Mouse (Mus musculus): ENCODE measurements around the gene Thsd4.

Gene Thsd4

DNA sequence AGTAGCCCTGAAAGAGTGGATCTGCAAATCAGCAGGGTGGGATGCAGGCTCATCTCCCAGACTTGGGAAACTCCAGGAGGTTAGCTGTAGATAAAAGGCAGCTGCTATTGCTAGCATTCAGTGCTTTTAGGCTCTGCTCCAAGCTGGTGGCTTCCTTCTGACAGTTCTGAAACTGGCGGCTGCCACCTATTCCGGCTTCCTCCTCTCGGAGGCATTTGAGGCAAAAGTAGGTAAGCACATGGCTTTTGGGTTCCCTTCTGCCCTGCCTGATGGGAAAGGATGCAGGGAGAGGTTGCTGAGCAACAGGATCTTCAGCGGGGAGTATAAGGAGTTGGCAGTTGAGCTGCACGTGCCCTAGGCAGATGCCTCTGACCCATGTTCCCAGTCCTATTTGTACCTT is 65.2 kb downstream of the Thsd4 start:
- DNase-seq (ENCODE audit: low spot score) = no peak

DNA sequence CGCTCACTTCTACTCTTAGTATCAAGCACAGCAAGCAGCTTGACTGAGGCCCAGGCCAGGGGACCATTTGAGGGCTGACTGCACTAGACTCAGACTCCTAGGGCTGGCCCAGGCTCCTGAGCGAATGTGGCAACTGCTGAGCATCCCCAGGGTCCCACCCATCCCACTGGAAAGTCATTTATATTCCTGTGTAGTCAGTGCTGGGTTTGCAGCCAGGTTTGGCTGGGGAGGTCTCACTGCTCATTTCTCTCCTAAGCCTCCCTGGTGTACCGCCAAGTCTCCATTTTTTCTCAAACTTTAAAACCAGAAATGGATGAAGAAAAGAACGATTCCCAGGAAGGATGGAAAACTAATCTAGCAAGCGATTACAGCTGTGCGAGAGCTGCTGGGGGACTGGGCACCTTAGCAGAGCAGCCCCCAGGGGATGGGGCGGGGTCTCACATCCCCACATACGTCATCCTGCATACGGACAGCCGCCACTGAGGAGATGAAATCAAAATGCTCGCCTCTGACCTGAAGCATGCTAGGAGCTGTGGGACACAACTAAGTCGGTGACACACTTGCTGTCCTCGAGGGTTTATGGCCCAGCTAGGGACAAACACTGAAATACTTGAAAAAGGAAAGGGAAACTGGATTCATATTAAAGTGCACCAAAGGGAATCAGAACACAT is 67.3 kb downstream of the Thsd4 start:
- DNase-seq (ENCODE audit: low spot score) = no peak

DNA sequence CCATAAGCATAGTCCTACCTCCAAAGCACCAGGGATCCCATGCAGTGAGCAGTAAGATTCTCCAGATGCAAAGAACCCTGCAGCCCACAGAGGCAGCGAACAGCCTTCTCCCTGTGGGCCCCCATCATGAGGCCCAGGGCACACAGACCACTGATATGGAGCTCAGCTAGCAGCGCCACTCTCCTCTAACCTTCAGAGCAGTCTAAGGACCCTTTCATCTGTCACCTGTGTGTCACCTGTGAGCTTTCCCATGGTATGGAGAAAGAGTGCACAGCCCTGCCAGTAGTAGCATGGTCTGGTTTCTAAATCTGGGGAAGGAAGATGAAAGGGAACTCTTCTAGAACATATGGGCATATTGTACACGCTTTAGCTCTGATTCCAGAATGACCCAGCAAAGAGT is 72.3 kb downstream of the Thsd4 start:
- no peak for DNase-seq (ENCODE audit: low spot score)

DNA sequence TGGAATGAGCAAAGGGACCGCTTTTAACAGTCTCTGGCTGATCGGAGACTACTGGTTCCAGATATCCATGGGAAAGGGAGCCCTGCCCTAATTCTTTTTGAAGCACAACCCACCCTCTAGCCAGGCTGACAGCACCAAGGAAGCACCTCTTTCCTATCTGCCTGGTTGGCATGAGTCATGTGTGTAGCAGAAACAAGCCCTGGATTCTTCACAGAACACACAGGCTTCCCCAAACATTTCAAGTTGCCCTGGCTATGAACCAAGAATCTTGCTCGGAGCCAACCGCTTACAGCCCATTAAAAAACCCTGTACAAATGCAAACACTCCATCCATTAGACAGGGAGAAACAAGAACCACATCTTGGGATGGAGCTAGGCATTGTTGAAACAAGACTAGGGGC is 76.0 kb downstream of the Thsd4 start:
- DNase-seq (ENCODE audit: low spot score) = no peak

DNA sequence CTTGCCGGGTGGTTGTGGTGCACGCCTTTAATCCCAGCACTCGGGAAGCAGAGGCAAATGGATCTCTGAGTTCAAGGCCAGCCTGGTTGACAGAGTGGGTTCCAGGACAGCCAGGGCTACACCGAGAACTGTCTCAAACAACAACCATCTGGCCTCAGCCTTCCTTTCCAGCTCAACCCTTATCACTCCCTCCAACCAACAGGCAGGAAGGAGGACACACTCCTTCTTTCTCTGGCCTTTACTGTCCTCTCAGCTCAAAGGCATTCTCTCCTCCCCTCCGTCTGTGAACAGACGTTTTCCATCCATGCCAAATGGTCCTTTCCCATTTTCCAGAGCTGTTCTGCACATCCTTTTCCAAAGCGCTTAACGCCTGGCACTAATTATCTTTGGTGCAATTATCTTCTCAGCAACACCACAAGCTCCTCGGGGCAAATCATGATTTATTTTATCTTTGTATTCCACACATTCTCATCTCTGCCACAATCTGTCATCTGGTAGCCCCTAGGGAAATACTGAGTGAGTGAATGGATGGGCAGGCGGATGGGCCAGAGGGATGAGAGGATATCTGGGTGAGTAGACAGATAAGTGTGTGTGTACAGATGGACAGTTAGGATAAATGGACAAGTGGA is 80.5 kb downstream of the Thsd4 start:
- DNase-seq (ENCODE audit: low spot score) = no peak

DNA sequence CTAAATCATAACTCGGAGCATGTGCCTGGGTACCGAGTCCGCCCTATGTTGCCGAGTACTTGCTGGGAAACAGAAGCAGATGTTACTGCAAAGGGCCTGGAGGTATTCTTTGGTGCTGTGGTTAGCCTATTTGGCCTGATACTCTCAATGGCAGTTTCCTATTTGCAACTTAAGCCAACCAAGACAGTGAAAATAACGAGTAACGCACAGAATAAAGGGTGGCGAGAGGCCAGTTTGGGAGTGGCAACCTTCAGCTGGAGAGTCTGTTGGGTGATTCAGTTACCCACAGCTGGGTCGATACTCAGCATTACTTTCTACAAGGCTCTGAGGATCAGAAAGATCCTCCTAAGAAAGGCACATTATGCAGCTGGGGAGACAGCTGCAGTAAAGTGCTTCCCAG is 81.3 kb downstream of the Thsd4 start:
- no peak for DNase-seq (ENCODE audit: low spot score)

DNA sequence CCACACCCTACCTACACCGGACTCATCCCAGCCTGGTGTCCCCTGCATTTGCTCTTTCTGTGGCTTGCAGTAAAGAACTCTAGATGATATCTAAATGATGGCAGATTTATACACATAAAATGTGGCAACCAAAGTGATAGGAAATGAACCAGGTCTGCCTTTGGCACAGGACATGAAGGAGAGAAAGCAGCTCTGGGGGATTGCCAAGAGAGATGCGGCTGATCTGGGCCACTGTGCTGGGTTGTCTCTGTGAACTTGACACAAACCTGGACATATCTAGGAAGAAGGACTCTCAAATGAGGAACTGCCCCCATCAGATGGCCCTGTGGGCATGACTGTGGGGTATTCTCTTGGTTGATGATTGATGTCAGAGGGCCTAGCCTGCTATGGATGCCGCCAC is 85.6 kb downstream of the Thsd4 start:
- DNase-seq (ENCODE audit: low spot score) = no peak

DNA sequence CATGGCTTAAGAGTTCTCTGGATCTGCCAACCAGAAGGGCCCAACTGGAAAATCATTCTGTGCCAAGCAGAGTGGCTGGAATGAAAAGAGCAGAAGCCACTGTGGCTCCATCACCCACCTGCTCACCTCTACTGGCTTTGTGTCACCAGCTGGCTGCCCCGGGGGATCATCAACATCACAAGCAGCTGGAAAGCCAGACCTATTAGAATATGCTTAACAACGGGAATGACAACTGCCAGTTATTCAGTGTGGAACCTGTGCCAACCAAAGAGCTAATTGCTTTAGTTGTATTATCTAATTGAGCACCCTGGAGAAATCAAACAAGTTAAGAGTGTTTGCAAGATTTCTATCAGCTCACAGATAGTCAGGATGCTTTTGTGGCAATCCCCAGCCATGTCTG is 87.8 kb downstream of the Thsd4 start:
- DNase-seq (ENCODE audit: low spot score) = no peak

DNA sequence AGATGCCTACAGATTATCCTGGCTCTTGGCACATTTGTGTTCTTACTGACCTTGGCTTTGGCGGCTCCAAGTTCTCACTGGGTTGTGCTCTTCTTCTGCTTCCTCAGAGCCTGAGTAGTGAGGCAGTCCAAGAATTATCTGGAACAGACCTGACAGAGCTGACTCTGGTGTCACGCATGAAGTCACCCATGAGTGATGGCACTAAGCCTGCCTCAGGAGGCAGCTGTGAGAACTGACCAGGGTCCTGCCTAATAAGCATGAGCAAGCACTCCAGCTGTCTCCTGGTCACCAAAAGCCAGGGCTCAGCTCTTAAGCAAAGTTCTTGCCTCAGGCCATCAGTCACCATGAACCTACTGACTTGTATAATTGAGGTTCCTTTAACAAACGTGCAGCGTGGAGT is 89.9 kb downstream of the Thsd4 start:
- no peak for DNase-seq (ENCODE audit: low spot score)

DNA sequence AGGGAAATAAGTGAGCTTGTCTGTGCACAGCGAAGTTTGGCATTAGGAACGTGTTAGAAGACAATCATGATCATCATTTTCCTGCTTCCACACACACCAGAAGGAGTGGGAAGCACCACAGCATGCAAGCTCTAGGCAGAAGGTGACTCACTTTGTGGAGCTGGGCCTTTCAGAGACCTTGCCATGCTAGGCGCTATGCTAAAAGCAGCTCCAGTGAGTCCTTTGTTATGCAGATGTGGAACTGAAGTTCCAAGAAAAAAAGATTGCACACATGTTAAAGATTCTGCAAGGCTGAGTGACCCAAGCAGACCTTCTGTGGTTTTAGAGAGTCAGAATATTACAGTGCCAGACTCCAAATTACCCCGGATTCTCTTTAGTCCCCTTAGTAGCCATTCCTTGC is 91.8 kb downstream of the Thsd4 start:
- DNase-seq (ENCODE audit: low spot score) = no peak

DNA sequence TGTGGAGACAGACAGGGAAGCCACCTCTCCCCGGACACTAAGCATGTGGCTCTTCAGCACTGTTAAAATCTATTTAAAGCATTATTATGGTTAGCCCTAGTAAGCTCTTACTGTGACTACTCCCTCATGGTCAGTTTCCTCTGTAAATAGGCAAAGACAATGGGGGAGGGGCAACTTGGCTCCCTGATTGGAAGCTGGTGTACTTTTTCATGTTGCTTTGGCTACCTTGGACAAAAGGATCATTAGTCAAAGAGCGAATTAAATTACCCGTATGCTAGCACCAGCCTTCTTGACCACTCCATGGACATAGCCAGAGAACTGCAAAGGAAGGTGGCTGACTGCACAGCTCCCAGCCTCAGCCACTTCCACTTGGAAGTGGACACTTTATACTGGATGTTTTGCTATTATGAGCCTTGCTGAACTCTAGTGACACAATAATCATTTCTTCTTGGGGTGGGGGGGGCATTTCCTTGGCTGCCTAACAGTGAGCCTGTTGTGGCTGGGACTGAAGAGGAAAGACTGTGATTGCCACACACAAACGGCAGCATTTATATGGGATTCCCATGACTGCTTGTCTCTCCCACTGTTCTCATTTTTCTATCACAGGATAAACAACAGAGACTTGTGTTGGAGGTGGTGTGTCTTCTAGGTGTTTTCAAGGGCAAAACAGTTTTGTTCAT is 107.6 kb downstream of the Thsd4 start:
- peak; percentile 63 for DNase-seq (ENCODE audit: low spot score)

DNA sequence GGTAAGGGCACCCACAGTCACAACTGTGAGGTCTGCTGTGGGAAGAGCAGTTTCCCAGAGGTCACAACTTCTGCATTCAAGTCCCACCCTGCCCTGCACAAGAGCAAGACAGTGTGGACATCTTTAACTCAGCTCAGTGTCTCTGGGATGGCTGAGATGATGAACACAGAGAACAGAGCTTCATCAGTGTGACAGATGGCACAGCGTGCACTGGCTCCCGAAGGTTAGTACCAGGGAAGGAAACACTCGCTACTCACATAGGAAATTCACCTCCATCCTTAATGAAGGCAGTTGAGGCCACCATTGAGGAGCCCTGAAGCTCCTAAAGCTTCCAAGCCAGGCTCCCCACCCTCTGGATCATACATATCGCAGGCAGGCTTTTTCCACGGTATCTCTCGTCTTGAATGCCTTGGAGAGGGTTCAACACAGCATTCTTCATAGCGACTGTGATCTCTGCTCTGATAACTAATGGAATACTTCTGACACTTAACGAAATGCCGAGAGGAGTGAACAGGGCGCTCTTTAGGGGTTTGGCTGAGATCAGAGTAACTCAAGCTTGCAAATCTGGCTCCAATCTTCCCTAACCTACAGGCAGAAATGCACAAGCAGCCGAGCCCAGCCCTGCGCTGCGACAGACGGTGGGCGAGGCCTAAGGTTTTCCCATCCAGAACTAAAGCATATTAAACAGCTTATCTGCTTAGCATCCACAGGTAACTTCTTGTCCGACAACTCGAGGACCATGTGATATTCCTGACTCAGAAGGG is 110.8 kb downstream of the Thsd4 start:
- DNase-seq (ENCODE audit: low spot score) = no peak

DNA sequence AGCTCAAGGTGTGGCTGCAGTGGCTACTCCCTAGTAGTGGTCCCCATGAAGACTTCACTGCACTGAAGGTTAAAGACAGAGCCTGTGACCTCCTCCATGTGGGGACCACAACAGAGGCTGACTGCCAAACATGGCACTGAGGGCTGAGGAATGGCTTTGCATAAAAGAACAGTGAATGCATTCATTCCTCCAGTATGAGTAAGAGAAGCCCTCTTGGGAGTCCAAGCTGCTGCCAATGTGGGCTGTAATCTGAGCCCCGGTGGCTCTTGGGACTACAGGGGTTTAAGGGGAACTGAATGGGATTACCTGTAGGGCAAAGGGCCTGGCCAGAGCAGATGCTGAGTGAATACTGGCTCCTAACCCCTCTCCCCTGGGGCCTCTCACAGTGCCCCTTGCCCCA is 114.5 kb downstream of the Thsd4 start:
- DNase-seq (ENCODE audit: low spot score) = peak; percentile 62

DNA sequence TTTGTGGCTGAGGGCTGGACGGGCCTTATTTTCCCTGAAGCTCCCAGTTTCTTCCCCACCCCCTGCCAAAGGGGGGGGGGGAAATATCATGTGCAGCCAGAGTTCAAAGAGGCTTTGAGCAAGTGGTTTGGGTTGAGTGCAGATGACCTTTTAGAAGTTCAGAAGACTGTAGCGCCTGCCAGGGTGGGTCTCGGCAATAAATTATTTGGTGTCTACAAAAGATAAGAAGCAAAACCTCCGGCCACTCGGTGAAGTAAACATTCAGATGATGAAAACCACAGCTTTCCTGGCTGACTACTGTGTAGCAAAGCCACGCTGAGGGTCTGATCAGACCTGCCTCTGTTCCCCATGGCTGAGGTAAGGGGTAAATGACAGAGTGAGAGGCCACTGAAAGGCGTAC is 116.1 kb downstream of the Thsd4 start:
- DNase-seq (ENCODE audit: low spot score) = peak; percentile 64

DNA sequence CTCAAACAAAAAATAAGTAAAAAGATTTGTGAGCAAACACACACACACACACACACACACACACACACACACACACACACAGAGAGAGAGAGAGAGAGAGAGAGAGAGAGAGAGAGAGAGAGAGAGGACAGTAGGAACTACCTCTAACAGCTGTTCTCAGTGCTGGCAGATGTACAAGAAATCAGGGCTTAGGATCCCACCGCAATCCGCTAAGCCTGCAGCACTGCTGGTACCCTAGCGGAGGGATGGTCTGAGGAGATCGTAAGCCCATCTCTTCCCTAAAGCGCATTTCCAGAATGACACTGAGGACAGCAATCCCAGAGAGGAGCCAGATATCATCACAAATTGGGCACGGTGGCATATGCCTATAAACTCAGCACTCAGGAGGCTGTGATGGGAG is 119.2 kb downstream of the Thsd4 start:
- DNase-seq (ENCODE audit: low spot score) = no peak

DNA sequence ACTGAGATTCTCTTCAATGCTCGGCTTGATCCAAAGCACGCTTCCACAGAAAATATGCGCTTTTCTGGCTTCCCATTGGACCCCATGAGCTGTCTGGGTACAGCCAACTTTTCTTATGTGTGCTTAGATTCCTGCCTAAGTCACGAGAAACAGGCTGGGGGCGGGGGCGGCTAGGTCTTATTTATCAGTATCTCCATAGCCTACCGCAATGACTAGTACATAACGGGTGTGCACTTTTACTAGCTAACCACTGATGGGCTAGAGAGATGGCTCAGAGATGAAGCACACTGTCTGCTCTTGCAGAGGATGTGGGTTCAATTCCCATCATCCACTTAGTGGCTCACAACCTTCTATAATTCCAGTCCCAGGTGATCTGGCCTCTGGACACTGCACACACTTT is 121.8 kb downstream of the Thsd4 start:
- no peak for DNase-seq (ENCODE audit: low spot score)

DNA sequence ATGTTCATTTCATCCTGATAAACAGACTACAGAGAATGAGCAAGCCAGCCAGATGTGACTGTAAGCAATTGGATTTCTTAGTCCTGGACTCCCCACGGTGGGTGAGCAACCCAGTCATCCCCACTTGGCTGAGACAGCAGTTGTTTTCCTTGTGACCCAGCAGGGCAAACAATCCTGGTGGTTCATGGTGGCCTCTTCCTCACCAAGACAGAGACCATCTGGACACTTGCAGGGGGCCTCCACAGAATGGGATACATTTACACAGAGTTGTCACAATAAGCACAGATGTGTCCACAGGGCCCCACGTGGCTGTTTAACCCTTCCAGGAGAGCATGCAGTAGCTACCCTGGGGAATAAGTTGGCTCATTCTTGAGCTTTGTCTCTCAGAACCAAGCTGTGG is 123.8 kb downstream of the Thsd4 start:
- no peak for DNase-seq (ENCODE audit: low spot score)

DNA sequence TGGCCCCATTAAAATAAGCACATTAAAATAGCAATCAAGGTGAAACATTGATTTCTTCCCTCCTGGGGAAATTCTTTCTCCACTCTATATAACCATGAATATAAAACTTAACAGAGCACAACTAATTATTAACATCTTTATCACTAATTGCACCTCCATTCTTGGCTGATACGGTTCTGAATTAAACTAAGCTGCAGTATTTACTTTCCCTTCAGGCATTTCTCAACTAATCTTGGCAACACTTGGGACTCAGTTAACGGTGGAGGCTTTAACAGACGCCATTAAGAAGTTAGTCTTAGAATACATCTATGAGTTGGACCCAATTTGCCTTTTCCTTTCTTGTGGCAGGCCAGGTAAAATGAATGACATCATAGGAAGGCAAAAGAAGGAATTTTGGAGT is 125.8 kb downstream of the Thsd4 start:
- no peak for DNase-seq (ENCODE audit: low spot score)

DNA sequence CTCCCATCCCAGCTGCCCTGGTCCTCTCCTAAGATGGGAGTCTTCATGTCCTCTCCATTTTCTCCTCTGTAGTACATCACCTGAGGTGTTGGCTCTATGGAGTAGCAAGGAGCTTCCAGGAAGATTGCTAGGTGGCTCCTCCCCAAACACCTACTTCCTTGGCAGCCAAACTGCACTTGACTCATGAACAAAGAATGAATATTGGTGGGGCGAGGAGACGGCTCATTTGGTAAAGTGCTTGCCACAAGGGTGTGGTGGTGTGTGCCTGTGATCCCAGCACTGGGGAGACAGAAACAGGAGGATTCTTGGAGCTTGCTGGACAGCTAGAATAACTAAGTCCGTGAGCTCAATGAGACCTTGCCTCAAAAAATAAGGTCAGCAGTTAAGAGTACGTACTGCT is 128.9 kb downstream of the Thsd4 start:
- DNase-seq (ENCODE audit: low spot score) = no peak

DNA sequence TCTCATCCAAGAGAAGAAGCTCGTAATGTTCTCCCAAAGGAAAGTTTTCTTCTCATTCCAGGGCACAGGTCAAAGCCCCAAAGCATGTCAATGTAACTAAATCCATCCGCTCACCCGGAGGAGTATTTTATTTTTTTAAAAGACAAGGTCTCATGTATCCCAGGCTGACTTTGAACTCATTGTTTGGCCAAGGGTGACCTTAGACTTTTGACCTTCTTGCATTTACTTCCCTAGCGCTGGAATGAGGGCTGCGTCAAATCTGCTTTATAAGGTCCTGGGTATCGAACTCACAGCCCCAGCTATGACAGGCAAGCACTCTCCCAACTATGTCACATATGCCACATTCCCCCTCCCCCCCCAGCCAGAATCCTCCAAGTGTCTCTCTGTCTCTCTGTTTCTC is 137.1 kb downstream of the Thsd4 start:
- peak; percentile 72 for DNase-seq (ENCODE audit: low spot score)

DNA sequence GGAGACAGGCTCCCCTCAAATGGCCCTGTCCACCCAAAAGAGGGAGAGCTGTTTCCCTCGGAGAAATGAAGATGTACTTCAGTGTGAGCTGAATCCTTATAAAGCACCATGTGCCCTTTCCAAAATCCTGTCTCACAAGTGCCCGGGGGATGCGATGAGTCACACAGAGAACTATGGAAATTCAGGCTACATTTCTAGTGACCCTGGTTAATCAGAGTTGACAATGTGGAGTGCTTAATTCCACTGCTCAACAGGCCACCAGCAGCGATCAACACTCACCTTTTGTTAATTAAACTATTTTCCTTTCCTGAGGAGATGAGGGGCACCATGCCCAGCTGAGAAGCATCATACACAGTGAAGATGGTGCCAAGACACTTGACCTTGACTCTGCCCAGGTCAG is 138.9 kb downstream of the Thsd4 start:
- no peak for DNase-seq (ENCODE audit: low spot score)

DNA sequence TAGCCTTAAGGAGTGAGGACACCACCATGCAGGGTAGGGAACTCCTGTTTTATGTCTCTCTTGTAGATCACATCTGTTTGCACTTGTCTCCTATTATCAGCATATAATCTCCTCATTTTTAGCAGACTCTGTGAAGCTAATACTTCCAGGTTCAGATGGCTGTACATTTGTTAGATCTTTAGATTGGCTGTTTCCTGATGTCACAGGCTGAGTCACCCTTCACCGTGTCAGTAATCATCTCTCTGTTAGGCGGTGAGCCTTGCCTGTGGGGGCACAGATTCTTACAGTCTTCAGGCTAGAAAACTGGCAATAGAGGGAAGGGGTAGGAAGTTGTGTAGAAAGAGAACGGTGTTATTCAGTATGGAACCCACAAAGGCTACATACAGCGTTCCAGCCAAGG is 139.3 kb downstream of the Thsd4 start:
- DNase-seq (ENCODE audit: low spot score) = no peak

DNA sequence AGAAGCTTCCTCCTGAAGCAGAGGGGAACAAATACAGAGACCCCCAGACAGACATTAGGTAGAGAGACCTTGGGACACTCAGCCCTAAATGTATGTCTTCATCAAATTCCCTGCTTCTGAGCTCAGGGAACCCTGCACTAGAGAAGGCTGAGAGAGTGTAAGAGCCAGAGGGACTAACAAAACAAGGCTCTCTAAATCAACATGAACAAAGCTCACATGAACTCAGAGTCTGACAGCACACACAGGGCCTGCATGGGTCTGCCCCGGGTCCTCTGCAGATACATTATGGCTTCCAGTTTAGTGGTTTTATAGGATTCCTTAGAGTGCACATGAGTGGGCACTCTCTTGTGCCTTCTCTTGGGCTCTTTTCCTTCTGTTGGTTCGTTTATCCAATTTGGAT is 140.8 kb downstream of the Thsd4 start:
- no peak for DNase-seq (ENCODE audit: low spot score)

Measured in embryo, embryonic 10.5 days (tissue).